Mouse (Mus musculus) liver, embryonic 11.5 days (tissue): ENCODE results near the gene Nek3. TPM values are rescaled to one million over a fixed set of nuclear protein-coding genes. Genes with fewer than 3 reads are reported as not detected.

Source experiments
- ATAC-seq: fragments of 200-750 bp; cut with Nextera tagmentation; replicated peaks from 2 replicates; pipeline ENCODE4 v1.8.0; 2017; ENCODE audit warnings: moderate number of reproducible peaks, mild to moderate bottlenecking, moderate TSS enrichment, moderate library complexity; ENCODE audit not compliant: low FRiP score
- DNase-seq: peaks from one replicate; pipeline ENCODE4 v3.0.0-alpha.2; 2017; ENCODE audit warnings: low spot score
- H3K27ac ChIP-seq: fragments of 300-500 bp; sonication (generic); 2 replicates; pipeline ENCODE4 v1.5.1; 2014; ENCODE audit warnings: mild to moderate bottlenecking, low read depth, low read length, control low read depth
- H3K27me3 ChIP-seq: fragments of 300-500 bp; sonication (generic); replicated peaks from 2 replicates; pipeline ENCODE4 v1.6.1; 2014; ENCODE audit warnings: low read length, mixed read lengths; ENCODE audit not compliant: control insufficient read depth, insufficient read depth
- H3K36me3 ChIP-seq: fragments of 300-500 bp; sonication (generic); 2 replicates; pipeline ENCODE4 v1.6.1; 2014; ENCODE audit warnings: mild to moderate bottlenecking, low read length, moderate library complexity, mixed read lengths; ENCODE audit not compliant: control insufficient read depth, insufficient read depth
- H3K4me1 ChIP-seq: fragments of 300-500 bp; sonication (generic); replicated peaks from 2 replicates; pipeline ENCODE4 v1.6.1; 2014; ENCODE audit warnings: low read length, mixed read lengths; ENCODE audit not compliant: control insufficient read depth, insufficient read depth
- H3K4me2 ChIP-seq: fragments of 300-500 bp; sonication (generic); 2 replicates; pipeline ENCODE4 v1.6.1; 2014; ENCODE audit warnings: mild to moderate bottlenecking, control low read depth, moderate library complexity
- H3K4me3 ChIP-seq: fragments of 300-500 bp; sonication (generic); 2 replicates; pipeline ENCODE4 v1.5.1; 2014; ENCODE audit warnings: low read depth, low read length, control low read depth
- H3K9ac ChIP-seq: fragments of 300-500 bp; sonication (generic); 2 replicates; pipeline ENCODE4 v1.6.1; 2014; ENCODE audit warnings: low read depth, low read length, control low read depth
- H3K9me3 ChIP-seq: fragments of 300-500 bp; sonication (generic); 2 replicates; pipeline ENCODE4 v1.6.1; 2016; ENCODE audit warnings: low read length, inconsistent platforms, mixed read lengths; ENCODE audit not compliant: control insufficient read depth
- WGBS: fragments of 180-500 bp; shearing (Covaris S2); extraction: QIAGEN DNeasy Blood & Tissue Kit; methylation state at CpG from one replicate; pipeline ENCODE4 v1.1.7; 2014; 5-methylcytosine and 5-hydroxymethylcytosine counted together
- polyA plus RNA-seq: library from polyadenylated mRNA; unstranded; fragments of >200 nt; fragmentation: Nextera tagmentation; extraction: Ambion mirVana; gene quantifications from 2 replicates; pipeline ENCODE4 v1.2.1, GENCODE M21; 2014

Gene Nek3
- polyA plus RNA-seq, 1 experiment from 2014 or later: 3.9 TPM

DNA sequence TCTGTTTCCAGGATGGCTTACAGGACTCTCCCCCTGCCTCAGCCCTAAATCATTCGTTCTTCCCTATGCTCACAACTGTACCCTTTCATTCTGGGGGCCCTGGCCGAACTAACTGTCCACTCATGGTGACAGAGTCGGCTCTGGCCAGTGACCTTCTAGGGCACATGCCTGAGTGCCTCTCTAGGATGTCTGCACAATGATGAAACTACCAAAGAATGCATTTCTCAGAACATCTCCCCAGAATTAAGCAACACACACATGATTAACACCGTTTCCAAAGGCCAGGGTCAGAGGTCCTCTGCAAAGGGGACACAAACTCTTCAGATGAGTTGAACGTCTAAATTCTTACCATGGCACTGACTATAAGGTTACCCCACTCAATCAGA is 31.5 kb downstream of the Nek3 start:
- H3K4me2 ChIP-seq: peak overlapping the region; percentile 18; the same call in 1 of the 2 replicates
- H3K27ac ChIP-seq: peak overlapping the region; percentile 73
- H3K4me3 ChIP-seq: no peak overlapping the region
- DNase-seq (no peak), ATAC-seq (no peak)
- no peak overlapping the region for H3K9ac ChIP-seq
- no peaks in the 10 kb centered on the region for H3K27me3 ChIP-seq
- H3K36me3 ChIP-seq: no peaks in the 10 kb centered on the region
- WGBS: 74% methylated on average over 5 of the region's 5 CpGs
- H3K4me1 ChIP-seq: peaks cover 8% of the 10 kb centered on the region
- no peaks in the 10 kb centered on the region for H3K9me3 ChIP-seq

DNA sequence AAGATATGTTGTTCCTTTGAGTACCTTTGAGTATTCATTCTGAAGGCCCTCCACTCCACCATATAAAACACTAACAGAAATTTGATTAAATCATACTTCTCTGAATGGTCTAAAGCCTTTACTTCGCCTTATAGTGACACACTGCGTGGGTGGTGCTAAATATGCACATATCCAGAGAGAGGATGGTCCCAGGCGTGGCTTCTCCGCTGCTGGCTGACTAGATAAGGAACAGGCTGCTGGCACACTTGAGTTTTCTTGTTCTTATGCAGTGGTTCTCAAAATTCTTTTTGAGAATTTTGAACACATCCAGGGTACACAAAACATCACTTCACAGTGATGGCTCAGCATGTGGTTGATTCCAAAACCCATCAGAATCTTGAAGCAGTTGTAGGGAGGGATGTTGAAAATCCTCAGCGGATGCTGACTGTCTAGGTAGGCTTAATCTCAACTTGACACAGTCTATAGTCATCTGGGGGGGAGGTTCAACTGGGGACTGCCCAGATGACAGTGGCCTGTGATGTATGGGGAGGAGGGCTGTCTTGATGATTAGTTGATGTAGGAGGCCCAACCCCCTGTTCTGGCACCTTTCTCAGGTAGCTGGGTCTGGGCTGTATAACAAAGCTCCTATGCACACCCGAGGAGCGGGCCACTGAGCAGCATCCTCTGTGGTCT is 32.0 kb downstream of the Nek3 start:
- no peak overlapping the region for H3K4me3 ChIP-seq
- 60% methylated on average over 7 of the region's 7 CpGs for WGBS
- H3K27ac ChIP-seq: peak overlapping the region; percentile 73
- no peak overlapping the region for H3K9ac ChIP-seq
- no peak for DNase-seq
- H3K9me3 ChIP-seq: no peaks in the 10 kb centered on the region
- peak; percentile 99 for ATAC-seq
- H3K4me2 ChIP-seq: peak overlapping the region; percentile 50
- peaks cover 8% of the 10 kb centered on the region for H3K4me1 ChIP-seq
- no peaks in the 10 kb centered on the region for H3K27me3 ChIP-seq
- no peaks in the 10 kb centered on the region for H3K36me3 ChIP-seq

DNA sequence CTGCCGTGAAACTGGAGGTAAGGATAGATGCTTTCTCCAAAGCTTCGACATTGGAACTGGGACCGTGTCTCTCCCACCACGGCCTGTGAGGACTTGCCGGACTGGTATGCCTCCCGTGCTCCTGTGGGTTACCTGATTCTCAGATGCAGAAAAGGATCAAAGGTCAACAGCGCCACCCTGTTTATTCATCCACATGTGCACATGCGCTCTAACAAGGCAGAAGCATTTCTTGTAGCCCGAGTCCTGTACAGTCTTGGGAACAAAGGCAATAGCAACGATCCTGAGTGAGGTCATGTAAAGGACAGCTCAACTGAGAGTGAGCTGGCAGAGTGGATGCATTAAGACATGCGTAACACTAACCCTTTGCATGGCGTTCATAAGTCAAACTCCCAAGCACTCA is 34.2 kb downstream of the Nek3 start:
- Histone ChIP-seq H3K4me2 (no peak overlapping the region), H3K27me3 (no peaks in the 10 kb centered on the region), H3K4me1 (peaks cover 8% of the 10 kb centered on the region), H3K9me3 (no peaks in the 10 kb centered on the region), H3K27ac (no peak overlapping the region), H3K9ac (no peak overlapping the region), H3K36me3 (no peaks in the 10 kb centered on the region), H3K4me3 (no peak overlapping the region)
- WGBS: 88% methylated on average over 12 of the region's 12 CpGs
- no peak for DNase-seq
- ATAC-seq: no peak

DNA sequence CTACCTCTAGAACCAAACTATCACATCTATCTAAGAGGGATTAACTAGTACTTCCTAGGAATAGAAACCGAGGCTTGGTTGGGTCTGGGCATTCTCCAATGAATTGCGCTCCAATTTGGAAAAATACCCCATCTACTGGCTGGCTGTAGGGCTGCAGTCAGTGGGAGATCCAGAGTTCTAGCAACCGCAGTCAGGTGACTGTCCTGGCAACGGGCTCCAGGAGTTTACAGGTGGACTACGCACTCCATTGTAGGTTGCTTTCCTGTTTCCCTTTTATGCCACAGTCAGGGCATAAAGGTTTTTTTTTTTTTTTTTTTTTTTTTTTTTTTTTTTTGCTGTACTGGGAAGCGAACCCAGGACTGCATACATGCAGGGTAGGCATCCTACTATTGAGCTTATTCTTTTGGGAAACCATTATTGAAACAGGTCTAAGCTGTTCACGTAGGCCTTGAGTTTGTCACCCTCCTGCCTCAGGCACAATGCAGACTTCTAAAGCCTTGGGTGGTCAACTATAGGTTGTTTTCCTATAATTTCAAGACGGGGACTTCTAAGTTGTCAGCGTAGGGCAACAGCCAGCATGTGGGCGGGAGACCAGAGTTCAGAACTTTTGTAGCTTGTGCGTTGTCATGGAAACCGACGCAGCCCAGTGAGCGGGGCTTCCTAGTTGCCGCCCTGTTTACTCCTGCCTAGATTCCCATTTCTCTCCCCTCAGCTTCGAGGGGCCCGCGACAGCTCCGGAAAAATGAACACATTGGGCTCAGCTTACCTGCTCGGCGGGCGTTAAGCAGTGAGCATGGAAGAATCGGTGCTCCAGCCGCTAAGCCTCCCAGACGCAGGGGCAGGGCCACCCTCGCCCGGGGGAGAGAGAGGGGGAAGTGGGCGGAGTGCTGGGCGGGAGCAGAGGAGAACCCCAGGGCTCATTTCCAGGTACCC is 41.7 kb downstream of the Nek3 start, which contains the start of gene Nek5:
Nek5 (minus strand) TSS at position 834 of the 933 bp plus-strand sequence.
- H3K9ac ChIP-seq: no peak within 1 kb of the TSS
- H3K4me2 ChIP-seq: peak within 1 kb of the TSS; percentile 89
- H3K4me1 ChIP-seq: no peaks in the 10 kb centered on the region
- no peaks in the 10 kb centered on the region for H3K36me3 ChIP-seq
- H3K27ac ChIP-seq: no peak within 1 kb of the TSS
- H3K27me3 ChIP-seq: no peaks in the 10 kb centered on the region
- ATAC-seq (peak; percentile 70), DNase-seq (peak; percentile 65)
- peak within 1 kb of the TSS; percentile 58 for H3K4me3 ChIP-seq
- 2% methylated on average over 29 of the region's 29 CpGs for WGBS
- H3K9me3 ChIP-seq: no peaks in the 10 kb centered on the region

DNA sequence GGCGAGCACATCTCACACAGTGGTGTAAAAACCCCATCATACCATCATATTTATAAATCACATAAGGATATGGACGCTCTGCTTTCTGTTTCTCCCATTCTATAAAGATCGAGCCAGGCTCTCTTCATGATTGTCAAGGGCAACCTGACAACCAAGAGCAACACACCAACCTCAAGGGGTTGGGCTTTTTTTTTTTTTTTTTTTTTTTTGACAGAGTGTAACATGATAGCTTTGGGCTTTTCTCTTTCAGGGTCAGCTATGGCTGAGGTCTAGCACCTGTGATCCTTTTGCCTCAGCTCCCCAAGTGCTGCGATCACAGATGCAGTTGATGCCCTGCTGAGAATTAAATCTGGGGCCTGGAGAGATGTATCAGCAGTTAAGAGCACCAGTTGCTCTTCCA is 59.2 kb downstream of the Nek3 start:
- DNase-seq (no peak), ATAC-seq (no peak)
- Histone ChIP-seq H3K4me3 (no peak overlapping the region), H3K9me3 (no peaks in the 10 kb centered on the region), H3K4me1 (no peaks in the 10 kb centered on the region), H3K36me3 (no peaks in the 10 kb centered on the region), H3K4me2 (no peak overlapping the region), H3K27ac (no peak overlapping the region), H3K9ac (no peak overlapping the region), H3K27me3 (no peaks in the 10 kb centered on the region)
- WGBS: 57% methylated on average over 4 of the region's 4 CpGs

DNA sequence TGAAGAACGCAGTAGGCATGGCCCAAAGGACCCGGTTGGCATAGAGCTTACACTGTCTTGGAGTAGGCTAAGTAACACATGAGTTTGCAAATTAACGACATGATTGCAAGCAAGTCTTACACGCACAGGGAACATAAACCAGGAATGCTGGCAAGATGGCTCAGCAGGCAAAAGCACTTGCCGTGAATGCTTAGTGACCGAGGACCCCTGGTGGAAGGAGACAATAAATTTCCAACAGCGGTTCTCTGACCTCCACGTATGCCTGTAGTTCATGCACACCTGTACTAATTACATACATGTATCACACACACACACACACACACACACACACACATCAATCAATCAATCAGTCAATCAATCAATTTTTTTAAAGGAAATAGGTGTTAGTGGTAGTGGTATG is 74.7 kb downstream of the Nek3 start:
- H3K4me1 ChIP-seq: no peaks in the 10 kb centered on the region
- no peak overlapping the region for H3K4me3 ChIP-seq
- no peaks in the 10 kb centered on the region for H3K9me3 ChIP-seq
- H3K36me3 ChIP-seq: no peaks in the 10 kb centered on the region
- H3K27ac ChIP-seq: no peak overlapping the region
- DNase-seq: no peak
- no peak for ATAC-seq
- WGBS: 59% methylated on average over 8 of the region's 8 CpGs
- no peak overlapping the region for H3K4me2 ChIP-seq
- no peaks in the 10 kb centered on the region for H3K27me3 ChIP-seq
- H3K9ac ChIP-seq: no peak overlapping the region

DNA sequence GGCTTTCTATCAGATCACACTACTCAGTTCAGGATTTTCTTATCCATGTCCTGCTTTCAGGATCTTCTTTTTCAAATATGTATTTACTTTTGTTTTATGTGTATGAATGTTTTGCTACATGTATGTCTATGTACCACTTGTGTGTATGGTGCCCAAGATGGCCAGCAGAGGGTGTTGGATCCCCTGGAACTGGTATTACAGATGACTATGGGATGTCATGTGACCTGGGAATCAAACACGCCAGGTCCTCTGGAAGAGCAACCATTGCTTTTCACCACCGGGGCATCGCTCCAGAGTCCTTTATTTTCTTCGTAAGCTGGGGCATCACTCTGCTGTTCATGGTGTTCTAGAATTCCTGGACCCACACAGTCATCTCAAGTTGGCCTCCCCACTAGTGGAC is 77.0 kb downstream of the Nek3 start:
- H3K36me3 ChIP-seq: no peaks in the 10 kb centered on the region
- WGBS: 84% methylated on average over 4 of the region's 4 CpGs

DNA sequence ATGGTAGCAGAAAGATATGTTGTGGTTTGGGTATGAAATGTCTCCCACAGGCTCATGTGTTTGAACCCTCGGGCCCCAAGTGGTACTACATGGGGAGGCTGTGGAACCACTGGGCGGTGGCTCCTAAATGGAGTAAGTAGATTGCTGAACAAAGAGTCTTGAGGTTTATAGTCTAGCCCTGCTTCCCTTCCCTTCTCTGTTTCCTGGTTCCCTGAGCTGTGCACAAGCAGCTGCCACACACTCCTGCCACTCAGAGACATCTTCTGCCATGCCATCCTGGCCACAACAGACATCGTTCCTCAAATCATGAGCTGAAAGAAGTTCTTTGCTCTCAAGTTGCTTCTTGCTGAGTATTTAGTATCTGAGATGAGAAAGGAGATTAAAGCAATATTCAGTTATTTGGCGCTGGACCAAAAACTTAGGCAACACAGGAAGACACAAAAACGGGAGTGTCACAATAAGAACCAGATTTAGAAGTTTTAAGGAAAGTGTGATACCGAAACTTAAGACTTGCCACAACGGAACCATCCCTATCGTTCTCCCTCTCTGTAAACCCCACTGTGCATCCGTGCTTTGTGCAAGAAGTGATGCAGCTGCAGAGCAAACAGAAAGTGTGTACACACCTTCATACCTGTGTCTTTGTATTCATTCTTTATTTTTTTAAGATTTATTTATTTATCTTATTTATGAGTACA is 86.8 kb downstream of the Nek3 start:
- no peak for DNase-seq

More for the DNA sequence above, 77.0 kb downstream of the Nek3 start:
- Histone ChIP-seq H3K4me2 (no peak overlapping the region), H3K4me1 (no peaks in the 10 kb centered on the region), H3K9ac (no peak overlapping the region), H3K27me3 (no peaks in the 10 kb centered on the region), H3K4me3 (no peak overlapping the region), H3K9me3 (no peaks in the 10 kb centered on the region), H3K27ac (no peak overlapping the region)
- ATAC-seq: no peak
- DNase-seq: no peak

More for the DNA sequence above, 86.8 kb downstream of the Nek3 start:
- 78% methylated on average over 9 of the region's 9 CpGs for WGBS
- no peaks in the 10 kb centered on the region for H3K9me3 ChIP-seq
- no peak overlapping the region for H3K27ac ChIP-seq
- H3K4me2 ChIP-seq: no peak overlapping the region
- H3K4me1 ChIP-seq: no peaks in the 10 kb centered on the region
- H3K9ac ChIP-seq: no peak overlapping the region
- H3K27me3 ChIP-seq: no peaks in the 10 kb centered on the region
- no peaks in the 10 kb centered on the region for H3K36me3 ChIP-seq
- no peak overlapping the region for H3K4me3 ChIP-seq
- ATAC-seq: no peak
